Comparison of ENCODE assay signal across 9 mouse cellular contexts in genomic region chr6:114914041-114914716, GRCm38 (mm10). TPM values are rescaled to one million over a fixed set of nuclear protein-coding genes. Genes with fewer than 3 reads are reported as not detected.
DNase-seq lines count a peak whose midpoint lies in the region; ATAC-seq lines count a peak whose summit lies in the region.
"Had no signal": no experiment of that assay in that cellular context is flagged by ENCODE, and none has a peak within 500 bp of the region (broad histone marks: within the 10 kb centered on the region; RNA-seq: fewer than 3 reads in every experiment).

No protein-coding gene starts in this region.

- H3K36me3 ChIP-seq in kidney, embryonic 14.5 days (ENCODE audit: control insufficient read depth, insufficient read depth, low read length), result no peaks in the 10 kb centered on the region
- H3K36me3 ChIP-seq in forebrain, embryonic 10.5 days (replicated peaks), result peaks cover 21% of the 10 kb centered on the region
- H3K36me3 ChIP-seq in hindbrain, embryonic 14.5 days (replicated peaks; ENCODE audit: control insufficient read depth, insufficient read depth), result no peaks in the 10 kb centered on the region
- no peaks in the 10 kb centered on the region for H3K36me3 ChIP-seq in midbrain, embryonic 14.5 days (ENCODE audit: control insufficient read depth, insufficient read depth, low read length)

- 41% methylated on average over 10 of the region's 10 CpGs for WGBS in kidney, embryonic 14.5 days
- WGBS in forebrain, embryonic 10.5 days, result 56% methylated on average over 10 of the region's 10 CpGs
- 33% methylated on average over 10 of the region's 10 CpGs for WGBS in hindbrain, embryonic 14.5 days
- WGBS in midbrain, embryonic 14.5 days, result 24% methylated on average over 10 of the region's 10 CpGs

- no peak overlapping the region for H3K9ac ChIP-seq in kidney, embryonic 14.5 days (ENCODE audit: low read depth, low read length)
- H3K9ac ChIP-seq in hindbrain, embryonic 14.5 days, result no peak overlapping the region
- H3K9ac ChIP-seq in midbrain, embryonic 14.5 days (replicated peaks; ENCODE audit: low read length), result peak overlapping the region; percentile 16; the same call in 1 of the 2 replicates
- H3K9ac ChIP-seq: liver, embryonic 14.5 days had no signal

- no peaks in the 10 kb centered on the region for H3K27me3 ChIP-seq in kidney, embryonic 14.5 days (ENCODE audit: control insufficient read depth, insufficient read depth, low read length)
- no peaks in the 10 kb centered on the region for H3K27me3 ChIP-seq in forebrain, embryonic 10.5 days (ENCODE audit: poor library complexity, severe bottlenecking)
- H3K27me3 ChIP-seq in hindbrain, embryonic 14.5 days (ENCODE audit: control insufficient read depth, insufficient read depth, low read length), result no peaks in the 10 kb centered on the region
- H3K27me3 ChIP-seq in midbrain, embryonic 14.5 days (ENCODE audit: control insufficient read depth, insufficient read depth, low read length), result no peaks in the 10 kb centered on the region

- no peaks in the 10 kb centered on the region; the same call in 1 of the 2 replicates for H3K9me3 ChIP-seq in kidney, embryonic 14.5 days (ENCODE audit: control insufficient read depth, low read length)
- H3K9me3 ChIP-seq in forebrain, embryonic 10.5 days, result no peaks in the 10 kb centered on the region
- H3K9me3 ChIP-seq in hindbrain, embryonic 14.5 days (ENCODE audit: control insufficient read depth, low read length), result no peaks in the 10 kb centered on the region
- no peaks in the 10 kb centered on the region for H3K9me3 ChIP-seq in midbrain, embryonic 14.5 days (ENCODE audit: control insufficient read depth, low read length)

- no peak overlapping the region for H3K4me3 ChIP-seq in kidney, embryonic 14.5 days (ENCODE audit: low read length)
- peak overlapping the region; percentile 4; the same call in 1 of the 2 replicates for H3K4me3 ChIP-seq in forebrain, embryonic 10.5 days
- H3K4me3 ChIP-seq in hindbrain, embryonic 14.5 days (replicated peaks; ENCODE audit: low read length), result no peak overlapping the region
- no peak overlapping the region for H3K4me3 ChIP-seq in midbrain, embryonic 14.5 days (replicated peaks; ENCODE audit: low read depth, low read length)

- 0 out of 2 replicates have a peak, but pooled peaks have one; percentile 5 for ATAC-seq in kidney, embryonic 14.5 days (ENCODE audit: low FRiP score, low TSS enrichment)
- ATAC-seq in hindbrain, embryonic 14.5 days (ENCODE audit: low FRiP score), result no peak
- ATAC-seq in midbrain, embryonic 14.5 days (ENCODE audit: low FRiP score, low TSS enrichment), result peak; percentile 43; the same call in 1 of the 2 replicates

- no peak for DNase-seq in kidney, adult 8-10 months
- DNase-seq in forebrain, embryonic 10.5 days (ENCODE audit: extremely low spot score, low spot score), result peak; percentile 42
- no peak for DNase-seq in hindbrain, embryonic 14.5 days (ENCODE audit: low spot score)
- DNase-seq in midbrain, embryonic 14.5 days, result no peak
- no peak for DNase-seq in spleen, postnatal 14 days (ENCODE audit: low spot score in 2 of 2)
- DNase-seq in liver (no peak), adipocyte (ENCODE audit: low spot score) (no peak)

- H3K4me1 ChIP-seq in kidney, embryonic 14.5 days (ENCODE audit: control insufficient read depth, insufficient read depth, low read length), result peaks cover 72% of the 10 kb centered on the region
- H3K4me1 ChIP-seq in forebrain, embryonic 10.5 days, result peaks cover 81% of the 10 kb centered on the region
- H3K4me1 ChIP-seq in hindbrain, embryonic 14.5 days (replicated peaks; ENCODE audit: control insufficient read depth, insufficient read depth, low read length), result peaks cover 74% of the 10 kb centered on the region
- H3K4me1 ChIP-seq in midbrain, embryonic 14.5 days (ENCODE audit: control insufficient read depth, insufficient read depth, low read length), result peaks cover 66% of the 10 kb centered on the region

- H3K4me2 ChIP-seq in kidney, embryonic 14.5 days (replicated peaks; ENCODE audit: low read depth, low read length), result no peak overlapping the region
- H3K4me2 ChIP-seq in hindbrain, embryonic 14.5 days (replicated peaks), result 0 out of 2 replicates have a peak overlapping the region, but pooled peaks have one; percentile 10
- peak overlapping the region; percentile 12; the same call in 1 of the 2 replicates for H3K4me2 ChIP-seq in midbrain, embryonic 14.5 days (ENCODE audit: low read length)

- peak overlapping the region; percentile 33; the same call in 1 of the 2 replicates for H3K27ac ChIP-seq in kidney, embryonic 14.5 days (ENCODE audit: low read depth, low read length)
- peak overlapping the region; percentile 95 for H3K27ac ChIP-seq in forebrain, embryonic 10.5 days
- peak overlapping the region; percentile 69 for H3K27ac ChIP-seq in hindbrain, embryonic 14.5 days
- H3K27ac ChIP-seq in midbrain, embryonic 14.5 days (replicated peaks; ENCODE audit: low read depth, low read length), result peak overlapping the region; percentile 74
- H3K27ac ChIP-seq: liver, embryonic 14.5 days had no signal

RNA-seq across cellular contexts. Expression of gene Vgll4, which starts 55.6 kb away (rescaled TPM):
- 68.8 and 83.0 TPM in 2 replicates for polyA plus RNA-seq in kidney, embryonic 14.5 days (2014; fragmentation: Nextera tagmentation; extraction: Ambion mirVana)
- polyA plus RNA-seq in forebrain, embryonic 10.5 days (2016; fragmentation: Nextera tagmentation; extraction: Ambion mirVana), result 79.0 and 81.7 TPM in 2 replicates
- 37.9 and 38.4 TPM in 2 replicates for polyA plus RNA-seq in hindbrain, embryonic 14.5 days (2014; fragmentation: Nextera tagmentation; extraction: Ambion mirVana)
- 32.2 and 42.8 TPM in 2 replicates for polyA plus RNA-seq in midbrain, embryonic 14.5 days (2014; fragmentation: Nextera tagmentation; extraction: Ambion mirVana)

Comparison
In these comparisons a context has a peak if more than half of its experiments do, and no peak if none do; other contexts are left out.
1. H3K27ac ChIP-seq: peak in every context shown above with its lines; median percentile 95 in forebrain, embryonic 10.5 days; 74 in midbrain, embryonic 14.5 days; 69 in hindbrain, embryonic 14.5 days; 33 in kidney, embryonic 14.5 days.